Mouse (Mus musculus) neural tube, embryonic 11.5 days (tissue): ENCODE results near the gene Strap. TPM values are rescaled to one million over a fixed set of nuclear protein-coding genes. Genes with fewer than 3 reads are reported as not detected.

Experiments used
- ATAC-seq: fragments of 200-750 bp; cut with Nextera tagmentation; 2 replicates; pipeline ENCODE4 v1.8.0; 2017; ENCODE audit warnings: moderate number of reproducible peaks, mild to moderate bottlenecking, moderate TSS enrichment, moderate library complexity; ENCODE audit not compliant: insufficient read depth, low FRiP score, low TSS enrichment
- DNase-seq: peaks from one replicate; pipeline ENCODE4 v3.0.0-alpha.2; 2015; ENCODE audit warnings: low spot score
- H3K27ac ChIP-seq: fragments of 300-500 bp; sonication (generic); 2 replicates; pipeline ENCODE4 v1.5.1; 2014; ENCODE audit warnings: low read depth, mild to moderate bottlenecking, low read length
- H3K27me3 ChIP-seq: fragments of 300-500 bp; sonication (generic); 2 replicates; pipeline ENCODE4 v1.6.1; 2014; ENCODE audit warnings: mild to moderate bottlenecking, low read length, mixed read lengths; ENCODE audit not compliant: control insufficient read depth, insufficient read depth
- H3K36me3 ChIP-seq: fragments of 300-500 bp; sonication (generic); 2 replicates; pipeline ENCODE4 v1.6.1; 2014; ENCODE audit warnings: mild to moderate bottlenecking, low read length, moderate library complexity, mixed read lengths; ENCODE audit not compliant: control insufficient read depth, insufficient read depth
- H3K4me1 ChIP-seq: fragments of 300-500 bp; sonication (generic); 2 replicates; pipeline ENCODE4 v1.6.1; 2014; ENCODE audit warnings: low read length, mixed read lengths; ENCODE audit not compliant: control insufficient read depth, insufficient read depth
- H3K4me2 ChIP-seq: fragments of 300-500 bp; sonication (generic); 2 replicates; pipeline ENCODE4 v1.6.1; 2014; ENCODE audit warnings: low read depth, mild to moderate bottlenecking, moderate library complexity
- H3K4me3 ChIP-seq: fragments of 300-500 bp; sonication (generic); 2 replicates; pipeline ENCODE4 v1.5.1; 2014; ENCODE audit warnings: low read depth, low read length
- H3K9ac ChIP-seq: fragments of 300-500 bp; sonication (generic); 2 replicates; pipeline ENCODE4 v1.6.1; 2014; ENCODE audit warnings: mild to moderate bottlenecking, low read length
- H3K9me3 ChIP-seq: fragments of 300-500 bp; sonication (generic); 2 replicates; pipeline ENCODE4 v1.6.1; 2016; ENCODE audit warnings: low read length; ENCODE audit not compliant: control insufficient read depth
- WGBS: fragments of 180-500 bp; shearing (Covaris S2); extraction: QIAGEN DNeasy Blood & Tissue Kit; methylation state at CpG from one replicate; pipeline ENCODE4 v1.1.7; 2014; 5-methylcytosine and 5-hydroxymethylcytosine counted together
- polyA plus RNA-seq: library from polyadenylated mRNA; unstranded; fragments of >200 nt; fragmentation: Nextera tagmentation; extraction: Ambion mirVana; gene quantifications from 2 replicates; pipeline ENCODE4 v1.2.1, GENCODE M21; 2014

Strap gene
- polyA plus RNA-seq, 1 experiment from 2014 or later = 246 TPM

DNA sequence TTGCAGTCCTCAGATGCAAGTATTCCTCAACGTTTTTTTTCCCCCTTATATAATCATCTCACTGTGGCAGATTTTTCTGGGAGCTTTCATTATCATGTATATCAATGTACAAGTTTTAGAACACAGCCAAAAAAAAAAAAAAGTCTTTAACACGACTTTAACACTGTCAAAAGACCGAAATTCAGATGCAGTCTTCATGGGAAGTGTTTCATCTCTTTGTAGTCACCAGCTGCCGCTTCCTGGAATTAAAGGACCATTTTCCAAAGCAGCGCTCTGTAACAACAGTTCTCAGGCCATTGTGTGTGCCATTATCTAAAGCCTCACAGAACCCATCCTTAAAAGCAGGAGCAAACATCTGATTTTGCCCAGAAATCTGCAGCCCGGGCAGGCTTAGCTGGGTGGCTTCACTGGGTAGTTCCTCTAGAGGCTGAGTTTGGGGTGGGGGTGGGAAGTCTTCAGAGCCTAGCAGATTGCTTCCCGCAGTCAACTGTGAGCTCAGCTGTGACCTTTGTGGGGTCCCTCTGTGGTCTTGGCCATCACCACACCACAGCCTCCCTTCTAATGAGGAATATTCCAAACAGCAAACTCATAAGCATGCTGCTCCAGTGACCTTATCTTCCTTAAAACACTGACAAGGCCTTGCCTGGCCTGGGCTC, 22.1 kb upstream of the Strap start:
- Histone ChIP-seq H3K36me3 (no peaks in the 10 kb centered on the region), H3K9ac (no peak overlapping the region), H3K9me3 (no peaks in the 10 kb centered on the region), H3K4me3 (no peak overlapping the region), H3K4me1 (no peaks in the 10 kb centered on the region), H3K27ac (no peak overlapping the region), H3K4me2 (no peak overlapping the region), H3K27me3 (no peaks in the 10 kb centered on the region)
- ATAC-seq (no peak), DNase-seq (no peak)
- 54% methylated on average over 7 of the region's 7 CpGs for WGBS

- no peak for DNase-seq
- no peak for ATAC-seq
- WGBS = 83% methylated on average over 3 of the region's 3 CpGs
- Histone ChIP-seq H3K4me2 (no peak overlapping the region), H3K9ac (no peak overlapping the region), H3K9me3 (no peaks in the 10 kb centered on the region), H3K36me3 (no peaks in the 10 kb centered on the region), H3K4me1 (no peaks in the 10 kb centered on the region), H3K27me3 (no peaks in the 10 kb centered on the region), H3K4me3 (no peak overlapping the region), H3K27ac (no peak overlapping the region)
These were observed 21.6 kb upstream of the Strap start for GRCm38 (mm10) chr6:137713310-137713664.

GRCm38 (mm10) chr6:137716802-137717201, 18.1 kb upstream of the Strap start:
- no peak for ATAC-seq
- H3K36me3 ChIP-seq = no peaks in the 10 kb centered on the region
- 58% methylated on average over 5 of the region's 5 CpGs for WGBS

GRCm38 (mm10) chr6:137722220-137722931, 12.5 kb upstream of the Strap start:
- no peaks in the 10 kb centered on the region for H3K27me3 ChIP-seq
- 93% methylated on average over 15 of the region's 15 CpGs for WGBS
- DNase-seq (no peak), ATAC-seq (no peak)
- no peaks in the 10 kb centered on the region for H3K9me3 ChIP-seq
- no peak overlapping the region for H3K4me2 ChIP-seq
- H3K36me3 ChIP-seq = no peaks in the 10 kb centered on the region
- H3K4me1 ChIP-seq = no peaks in the 10 kb centered on the region
- H3K4me3 ChIP-seq = no peak overlapping the region
- no peak overlapping the region for H3K27ac ChIP-seq
- no peak overlapping the region for H3K9ac ChIP-seq

More at GRCm38 (mm10) chr6:137716802-137717201, 18.1 kb upstream of the Strap start:
- DNase-seq = no peak
- Histone ChIP-seq H3K4me1 (no peaks in the 10 kb centered on the region), H3K27ac (no peak overlapping the region), H3K4me2 (no peak overlapping the region), H3K4me3 (no peak overlapping the region), H3K27me3 (no peaks in the 10 kb centered on the region), H3K9me3 (no peaks in the 10 kb centered on the region), H3K9ac (no peak overlapping the region)

DNA sequence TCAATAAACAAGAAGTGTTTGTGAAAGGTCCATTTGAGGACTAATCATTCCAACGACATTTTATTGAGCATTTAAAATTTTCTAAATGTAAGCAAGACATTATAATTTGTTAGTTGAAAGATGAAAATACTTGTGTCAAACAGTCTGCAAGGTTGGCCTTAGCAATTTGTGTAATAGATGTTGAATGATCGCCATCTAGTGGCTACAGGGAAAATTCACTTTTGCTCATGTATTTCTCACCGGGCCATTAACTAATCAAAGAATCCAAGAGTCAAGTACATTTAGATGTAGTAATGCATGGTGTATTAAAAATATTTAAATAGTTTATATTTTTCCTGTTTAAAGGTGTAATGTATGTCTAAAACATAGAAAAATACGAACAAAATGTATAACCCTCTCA, 11.0 kb upstream of the Strap start:
- ATAC-seq (peak; percentile 48; the same call in 1 of the 2 replicates), DNase-seq (peak; percentile 16)
- H3K9ac ChIP-seq = no peak overlapping the region
- no peaks in the 10 kb centered on the region for H3K9me3 ChIP-seq
- no peaks in the 10 kb centered on the region for H3K36me3 ChIP-seq
- H3K4me1 ChIP-seq = no peaks in the 10 kb centered on the region
- H3K4me2 ChIP-seq = no peak overlapping the region
- WGBS = 7% methylated on average over 4 of the region's 4 CpGs
- no peaks in the 10 kb centered on the region for H3K27me3 ChIP-seq
- H3K27ac ChIP-seq = no peak overlapping the region
- no peak overlapping the region for H3K4me3 ChIP-seq

DNA sequence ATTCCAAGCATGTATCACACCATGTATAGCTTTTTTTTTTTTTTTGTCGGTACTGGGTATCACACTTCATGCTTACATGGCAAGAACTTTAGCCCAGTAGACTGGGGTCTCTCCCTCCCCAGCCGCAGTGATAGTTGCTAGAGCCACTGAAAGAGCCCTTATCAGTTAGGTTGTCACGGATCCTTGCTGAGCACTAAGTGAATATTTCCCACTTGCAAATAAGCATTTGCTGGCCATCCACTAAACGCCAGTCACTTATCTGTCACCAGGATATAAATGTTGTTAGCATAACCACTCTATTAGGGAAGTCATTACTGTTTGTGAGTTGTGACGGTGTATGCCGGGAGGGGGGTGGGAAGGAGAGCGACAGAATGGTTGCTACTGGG, 425 bp upstream of the Strap start:
- DNase-seq = no peak
- Histone ChIP-seq H3K4me2 (peak overlapping the region; percentile 62), H3K4me3 (peak overlapping the region; percentile 89), H3K9me3 (no peaks in the 10 kb centered on the region), H3K9ac (peak overlapping the region; percentile 85), H3K27me3 (no peaks in the 10 kb centered on the region), H3K4me1 (peaks cover 8% of the 10 kb centered on the region), H3K27ac (no peak overlapping the region; the same call in 1 of the 2 replicates), H3K36me3 (0 out of 2 replicates have a peak, but pooled peaks cover 2% of the 10 kb centered on the region)
- 9% methylated on average over 7 of the region's 7 CpGs for WGBS
- peak; percentile 36 for ATAC-seq

GRCm38 (mm10) chr6:137735671-137736238, 877 bp downstream of the Strap start:
- H3K9ac ChIP-seq = peak overlapping the region; percentile 85
- no peak overlapping the region for H3K27ac ChIP-seq
- ATAC-seq (no peak), DNase-seq (no peak)
- no peaks in the 10 kb centered on the region for H3K9me3 ChIP-seq
- peak overlapping the region; percentile 59 for H3K4me2 ChIP-seq
- peaks cover 8% of the 10 kb centered on the region for H3K4me1 ChIP-seq
- H3K36me3 ChIP-seq = peaks cover 7% of the 10 kb centered on the region
- no peaks in the 10 kb centered on the region for H3K27me3 ChIP-seq
- 7% methylated on average over 17 of the region's 17 CpGs for WGBS
- peak overlapping the region; percentile 89 for H3K4me3 ChIP-seq

DNA sequence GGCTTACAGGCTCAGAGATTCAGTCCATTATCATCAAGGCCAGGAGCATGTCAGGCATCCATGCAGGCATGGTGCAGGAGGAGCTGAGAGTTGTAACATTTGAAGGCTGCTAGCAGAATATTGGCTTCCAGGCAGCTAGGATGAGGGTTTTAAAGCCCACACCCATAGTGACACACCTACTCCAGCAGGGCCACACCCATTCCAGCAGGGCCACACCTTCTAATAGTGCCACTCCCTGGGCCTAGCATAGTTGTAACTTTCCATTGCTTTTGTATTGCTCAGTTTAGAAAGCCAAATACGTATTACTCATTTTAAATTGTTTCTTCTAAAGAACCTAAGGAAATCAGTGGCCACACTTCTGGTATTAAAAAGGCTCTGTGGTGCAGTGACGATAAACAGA, 6.1 kb downstream of the Strap start:
- peaks cover 6% of the 10 kb centered on the region for H3K4me1 ChIP-seq
- no peak overlapping the region for H3K4me3 ChIP-seq
- ATAC-seq = no peak
- H3K4me2 ChIP-seq = no peak overlapping the region
- peaks cover 12% of the 10 kb centered on the region for H3K36me3 ChIP-seq
- H3K27me3 ChIP-seq = no peaks in the 10 kb centered on the region
- WGBS = 95% methylated on average over 2 of the region's 2 CpGs
- H3K27ac ChIP-seq = no peak overlapping the region
- H3K9me3 ChIP-seq = no peaks in the 10 kb centered on the region
- no peak overlapping the region for H3K9ac ChIP-seq
- DNase-seq = no peak

GRCm38 (mm10) chr6:137744700-137745099, 9.8 kb downstream of the Strap start:
- ATAC-seq (no peak), DNase-seq (no peak)
- no peaks in the 10 kb centered on the region for H3K27me3 ChIP-seq
- H3K27ac ChIP-seq = no peak overlapping the region
- no peaks in the 10 kb centered on the region for H3K9me3 ChIP-seq
- no peak overlapping the region for H3K9ac ChIP-seq
- H3K4me2 ChIP-seq = no peak overlapping the region
- peaks cover 14% of the 10 kb centered on the region for H3K36me3 ChIP-seq
- WGBS = 91% methylated on average over 4 of the region's 4 CpGs
- no peak overlapping the region for H3K4me3 ChIP-seq
- H3K4me1 ChIP-seq = no peaks in the 10 kb centered on the region
